Mouse (Mus musculus): ENCODE results near the gene Mysm1.
A peak's percentile ranks its signal among the peaks of the same experiment; 100 is the strongest.

Gene Mysm1

GRCm38 (mm10) chr4:94978590-94979499, at the start of gene Mysm1:
TSS of gene Mysm1 (minus strand) at chr4:94979100.
- DNase-seq (ENCODE audit: low spot score) = peak; percentile 87

- DNase-seq (ENCODE audit: low spot score) = no peak
Observed at GRCm38 (mm10) chr4:95025847-95026600, 47.1 kb upstream of the Mysm1 start.

- no peak for DNase-seq (ENCODE audit: low spot score)
Observed at GRCm38 (mm10) chr4:95023350-95023953, 44.6 kb upstream of the Mysm1 start.

- DNase-seq (ENCODE audit: low spot score) = no peak
Observed at GRCm38 (mm10) chr4:95021649-95022637, 43.0 kb upstream of the Mysm1 start.

- no peak for DNase-seq (ENCODE audit: low spot score)
Observed at GRCm38 (mm10) chr4:95020201-95020600, 41.3 kb upstream of the Mysm1 start.

GRCm38 (mm10) chr4:95018221-95018620, 39.3 kb upstream of the Mysm1 start:
- no peak for DNase-seq (ENCODE audit: low spot score)

- no peak for DNase-seq (ENCODE audit: low spot score)
Observed at GRCm38 (mm10) chr4:95012706-95013105, 33.8 kb upstream of the Mysm1 start.

- DNase-seq (ENCODE audit: low spot score) = no peak
Observed at GRCm38 (mm10) chr4:95012256-95012655, 33.4 kb upstream of the Mysm1 start.

- peak; percentile 49 for DNase-seq (ENCODE audit: low spot score)
Observed at GRCm38 (mm10) chr4:95008175-95009057, 29.5 kb upstream of the Mysm1 start.

- no peak for DNase-seq (ENCODE audit: low spot score)
Observed at GRCm38 (mm10) chr4:95007759-95008158, 28.9 kb upstream of the Mysm1 start.

- DNase-seq (ENCODE audit: low spot score) = no peak
Observed at GRCm38 (mm10) chr4:95005251-95005830, 26.4 kb upstream of the Mysm1 start.

GRCm38 (mm10) chr4:95001043-95001775, 22.3 kb upstream of the Mysm1 start:
- DNase-seq (ENCODE audit: low spot score) = no peak

- DNase-seq (ENCODE audit: low spot score) = no peak
Observed at GRCm38 (mm10) chr4:95000147-95000546, 21.2 kb upstream of the Mysm1 start.

GRCm38 (mm10) chr4:94999249-94999648, 20.3 kb upstream of the Mysm1 start:
- DNase-seq (ENCODE audit: low spot score) = no peak

GRCm38 (mm10) chr4:94995862-94996261, 17.0 kb upstream of the Mysm1 start:
- no peak for DNase-seq (ENCODE audit: low spot score)

- no peak for DNase-seq (ENCODE audit: low spot score)
Observed at GRCm38 (mm10) chr4:94990204-94990603, 11.3 kb upstream of the Mysm1 start.

- no peak for DNase-seq (ENCODE audit: low spot score)
Observed at GRCm38 (mm10) chr4:94987725-94988124, 8.8 kb upstream of the Mysm1 start.

GRCm38 (mm10) chr4:94979500-94979915, 608 bp upstream of the Mysm1 start:
- DNase-seq (ENCODE audit: low spot score) = no peak

GRCm38 (mm10) chr4:94973321-94973720, 5.6 kb downstream of the Mysm1 start:
- no peak for DNase-seq (ENCODE audit: low spot score)
